Mouse (Mus musculus) lung, embryonic 15.5 days (tissue): Measurements from ENCODE around the gene Txlng. TPM values are rescaled to one million over a fixed set of nuclear protein-coding genes. Genes with fewer than 3 reads are reported as not detected.
"Not testable (repeated sequence)": the region's sequence is repeated elsewhere in the genome, so short reads cannot be mapped to it uniquely, and the experiment has no call there.

Source experiments
- ATAC-seq: fragments of 200-750 bp; cut with Nextera tagmentation; 2 replicates; pipeline ENCODE4 v1.8.0; 2017; ENCODE audit warnings: moderate number of reproducible peaks, borderline replicate concordance; ENCODE audit not compliant: low FRiP score, low TSS enrichment; ENCODE audit errors: extremely low read depth
- H3K27ac ChIP-seq: fragments of 300-500 bp; sonication (generic); 2 replicates; pipeline ENCODE4 v1.5.1; 2015; ENCODE audit warnings: moderate library complexity, mild to moderate bottlenecking, inconsistent platforms
- H3K27me3 ChIP-seq: fragments of 300-500 bp; sonication (generic); 2 replicates; pipeline ENCODE4 v1.6.1; 2015; ENCODE audit warnings: inconsistent platforms
- H3K36me3 ChIP-seq: fragments of 300-500 bp; sonication (generic); 2 replicates; pipeline ENCODE4 v1.6.1; 2015; ENCODE audit warnings: inconsistent platforms
- H3K4me1 ChIP-seq: fragments of 300-500 bp; sonication (generic); 2 replicates; pipeline ENCODE4 v1.6.1; 2015; ENCODE audit warnings: inconsistent platforms
- H3K4me2 ChIP-seq: fragments of 300-500 bp; sonication (generic); 2 replicates; pipeline ENCODE4 v1.6.1; 2015; ENCODE audit warnings: inconsistent platforms, mild to moderate bottlenecking, moderate library complexity
- H3K4me3 ChIP-seq: fragments of 300-500 bp; sonication (generic); 2 replicates; pipeline ENCODE4 v1.5.1; 2015; ENCODE audit warnings: mild to moderate bottlenecking, inconsistent platforms
- H3K9ac ChIP-seq: fragments of 300-500 bp; sonication (generic); 2 replicates; pipeline ENCODE4 v1.6.1; 2015; ENCODE audit warnings: inconsistent platforms
- H3K9me3 ChIP-seq: fragments of 300-500 bp; sonication (generic); 2 replicates; pipeline ENCODE4 v1.6.1; 2016; ENCODE audit warnings: inconsistent platforms
- WGBS: fragments of 180-500 bp; shearing (Covaris S2); methylation state at CpG from one replicate; pipeline ENCODE4 v1.1.7; 2015; 5-methylcytosine and 5-hydroxymethylcytosine counted together
- polyA plus RNA-seq: library from polyadenylated mRNA; unstranded; fragments of >200 nt; fragmentation: Nextera tagmentation; extraction: Ambion mirVana; gene quantifications from 2 replicates; pipeline ENCODE4 v1.2.1, GENCODE M21; 2015

The Txlng gene
- polyA plus RNA-seq, 1 experiment from 2014 or later: 13.1 TPM

DNA sequence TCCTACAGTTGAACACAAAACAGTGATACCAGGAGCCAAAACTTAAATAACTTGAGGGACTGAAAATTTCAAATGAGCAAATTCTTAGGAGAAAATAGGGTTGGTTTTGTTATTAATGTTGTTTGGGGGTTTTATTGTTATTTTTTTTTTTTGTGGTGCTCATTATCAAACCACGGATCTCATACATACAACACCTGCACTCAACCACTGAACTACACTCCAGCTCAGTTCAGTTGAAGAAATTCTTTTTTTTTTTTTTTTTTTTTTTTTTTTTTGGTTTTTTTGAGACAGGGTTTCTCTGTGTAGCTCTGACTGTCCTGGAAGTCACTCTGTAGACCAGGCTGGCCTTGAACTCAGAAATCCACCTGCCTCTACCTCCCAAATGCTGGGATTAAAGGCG lies 1.1 kb upstream of the Txlng start:
- H3K27ac ChIP-seq, H3K4me1 ChIP-seq, ATAC-seq, H3K4me2 ChIP-seq, H3K9ac ChIP-seq, H3K27me3 ChIP-seq, H3K9me3 ChIP-seq, H3K4me3 ChIP-seq, H3K36me3 ChIP-seq: not testable (repeated sequence)
- 47% methylated on average over 2 of the region's 2 CpGs for WGBS

GRCm38 (mm10) chrX:162829741-162830140 lies 487 bp upstream of the Txlng start:
- Histone ChIP-seq H3K36me3 (no peaks in the 10 kb centered on the region), H3K4me3 (peak overlapping the region; percentile 62), H3K27ac (no peak overlapping the region), H3K27me3 (no peaks in the 10 kb centered on the region), H3K4me1 (no peaks in the 10 kb centered on the region), H3K9ac (peak overlapping the region; percentile 10; the same call in 1 of the 2 replicates), H3K4me2 (peak overlapping the region; percentile 35; the same call in 1 of the 2 replicates), H3K9me3 (no peaks in the 10 kb centered on the region)
- no peak for ATAC-seq
- 31% methylated on average over 5 of the region's 5 CpGs for WGBS

- 0 out of 2 replicates have a peak, but pooled peaks have one; percentile 16 for ATAC-seq
- Histone ChIP-seq H3K4me1 (no peaks in the 10 kb centered on the region), H3K4me2 (peak overlapping the region; percentile 86), H3K27ac (no peak overlapping the region), H3K36me3 (no peaks in the 10 kb centered on the region), H3K9me3 (no peaks in the 10 kb centered on the region), H3K9ac (peak overlapping the region; percentile 53), H3K4me3 (peak overlapping the region; percentile 62), H3K27me3 (no peaks in the 10 kb centered on the region)
- WGBS: 28% methylated on average over 16 of the region's 20 CpGs
These were observed 471 bp downstream of the Txlng start for GRCm38 (mm10) chrX:162828783-162829182.

DNA sequence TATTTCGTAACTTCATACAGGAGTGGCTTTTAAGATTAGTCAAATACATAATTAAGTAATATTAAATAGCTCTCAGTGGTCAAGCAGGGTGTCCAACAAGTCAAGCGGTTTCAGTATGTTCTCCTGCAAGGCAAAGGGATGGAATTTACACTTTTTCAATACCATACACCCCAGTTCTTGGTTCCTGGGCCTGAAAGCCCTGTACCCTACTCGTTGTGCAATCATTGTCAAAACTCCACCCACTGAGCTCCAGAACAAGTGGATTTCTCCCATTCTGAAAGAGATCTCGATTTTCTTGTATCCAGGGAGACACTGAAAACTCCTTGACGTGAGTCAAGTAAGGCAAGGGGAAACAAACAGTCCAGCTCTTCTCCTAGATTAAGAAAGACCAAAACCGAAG lies 1.2 kb downstream of the Txlng start:
- ATAC-seq: no peak
- peak overlapping the region; percentile 62 for H3K4me3 ChIP-seq
- no peak overlapping the region for H3K9ac ChIP-seq
- H3K4me1 ChIP-seq: no peaks in the 10 kb centered on the region
- H3K4me2 ChIP-seq: peak overlapping the region; percentile 86
- H3K27ac ChIP-seq: no peak overlapping the region
- no peaks in the 10 kb centered on the region for H3K27me3 ChIP-seq
- no peaks in the 10 kb centered on the region for H3K9me3 ChIP-seq
- 32% methylated on average over 6 of the region's 6 CpGs for WGBS
- no peaks in the 10 kb centered on the region for H3K36me3 ChIP-seq

DNA sequence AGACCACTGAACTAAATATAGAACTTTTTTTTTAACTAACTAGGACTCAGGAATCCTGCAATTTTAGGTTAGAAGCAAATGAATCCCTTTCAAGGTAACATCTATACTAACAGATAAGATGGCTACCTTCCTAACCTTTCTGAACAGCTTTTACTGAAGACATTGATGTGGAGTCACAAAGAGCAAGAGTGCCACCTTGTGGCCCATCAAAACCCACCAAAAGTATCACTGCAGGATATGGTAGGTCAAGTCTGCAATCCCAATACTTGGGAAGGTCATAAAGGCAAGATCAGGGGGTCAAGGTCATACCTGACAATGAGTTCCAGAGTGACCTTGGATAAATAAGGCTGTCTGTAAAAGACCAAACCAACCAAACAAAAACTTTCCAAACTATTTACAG lies 28.9 kb downstream of the Txlng start:
- no peaks in the 10 kb centered on the region for H3K9me3 ChIP-seq
- H3K4me2 ChIP-seq: no peak overlapping the region
- no peaks in the 10 kb centered on the region for H3K4me1 ChIP-seq
- H3K27ac ChIP-seq: no peak overlapping the region
- no peaks in the 10 kb centered on the region for H3K36me3 ChIP-seq
- H3K27me3 ChIP-seq: no peaks in the 10 kb centered on the region
- no peak for ATAC-seq
- no peak overlapping the region for H3K4me3 ChIP-seq
- H3K9ac ChIP-seq: no peak overlapping the region

DNA sequence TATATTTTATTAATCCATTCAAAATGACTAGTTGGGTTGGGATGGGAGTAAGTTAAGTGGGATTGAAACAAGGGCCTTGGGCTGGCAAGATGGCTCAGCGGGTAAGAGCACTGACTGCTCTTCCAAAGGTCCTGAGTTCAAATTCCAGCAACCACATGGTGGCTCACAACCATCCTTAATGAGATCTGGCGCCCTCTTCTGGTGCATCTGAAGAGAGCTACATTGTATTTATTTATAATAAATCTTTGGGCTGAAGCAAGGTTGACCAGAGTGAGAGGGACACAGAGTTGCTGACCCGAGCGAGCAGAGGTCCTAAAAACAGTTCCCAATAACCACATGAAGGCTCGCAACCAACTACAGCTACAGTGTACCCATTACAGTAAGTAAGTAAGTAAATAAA lies 37.9 kb downstream of the Txlng start:
- 81% methylated on average over 5 of the region's 5 CpGs for WGBS
- H3K4me2 ChIP-seq, H3K9ac ChIP-seq, H3K27me3 ChIP-seq, H3K4me1 ChIP-seq, H3K4me3 ChIP-seq, ATAC-seq, H3K27ac ChIP-seq, H3K9me3 ChIP-seq, H3K36me3 ChIP-seq: not testable (repeated sequence)

- peaks cover 5% of the 10 kb centered on the region; the same call in 1 of the 2 replicates for H3K36me3 ChIP-seq
These were observed 40.9 kb downstream of the Txlng start for GRCm38 (mm10) chrX:162788372-162788771.

GRCm38 (mm10) chrX:162770726-162771125 lies 58.5 kb downstream of the Txlng start:
- WGBS: 56% methylated on average over 1 of the region's 1 CpGs
- H3K4me1 ChIP-seq: no peaks in the 10 kb centered on the region
- peaks cover 34% of the 10 kb centered on the region for H3K36me3 ChIP-seq
- H3K4me2 ChIP-seq: no peak overlapping the region
- H3K27me3 ChIP-seq: no peaks in the 10 kb centered on the region
- H3K9me3 ChIP-seq: no peaks in the 10 kb centered on the region
- H3K9ac ChIP-seq: no peak overlapping the region
- ATAC-seq: no peak
- H3K4me3 ChIP-seq: no peak overlapping the region
- H3K27ac ChIP-seq: no peak overlapping the region

More at GRCm38 (mm10) chrX:162788372-162788771, 40.9 kb downstream of the Txlng start:
- no peak overlapping the region for H3K27ac ChIP-seq
- no peaks in the 10 kb centered on the region for H3K9me3 ChIP-seq
- H3K9ac ChIP-seq: no peak overlapping the region
- H3K4me2 ChIP-seq: no peak overlapping the region
- no peak overlapping the region for H3K4me3 ChIP-seq
- WGBS: 75% methylated on average over 1 of the region's 1 CpGs
- no peak for ATAC-seq
- no peaks in the 10 kb centered on the region for H3K4me1 ChIP-seq
- H3K27me3 ChIP-seq: no peaks in the 10 kb centered on the region; the same call in 1 of the 2 replicates

- H3K36me3 ChIP-seq: 0 out of 2 replicates have a peak, but pooled peaks cover 5% of the 10 kb centered on the region
- H3K4me1 ChIP-seq: peaks cover 5% of the 10 kb centered on the region; the same call in 1 of the 2 replicates
- peak overlapping the region; percentile 77; the same call in 1 of the 2 replicates for H3K9ac ChIP-seq
- H3K4me2 ChIP-seq: peak overlapping the region; percentile 50
- H3K27me3 ChIP-seq: no peaks in the 10 kb centered on the region
- H3K27ac ChIP-seq: 0 out of 2 replicates have a peak overlapping the region, but pooled peaks have one; percentile 99
- 23% methylated on average over 9 of the region's 9 CpGs for WGBS
- peak overlapping the region; percentile 68 for H3K4me3 ChIP-seq
- H3K9me3 ChIP-seq: no peaks in the 10 kb centered on the region
- no peak for ATAC-seq
These were observed 67.4 kb downstream of the Txlng start for GRCm38 (mm10) chrX:162761716-162762395.

GRCm38 (mm10) chrX:162760958-162761515 lies 68.2 kb downstream of the Txlng start:
- Histone ChIP-seq H3K9ac (peak overlapping the region; percentile 77), H3K4me3 (peak overlapping the region; percentile 68), H3K27ac (peak overlapping the region; percentile 99), H3K4me2 (peak overlapping the region; percentile 50), H3K9me3 (no peaks in the 10 kb centered on the region), H3K36me3 (0 out of 2 replicates have a peak, but pooled peaks cover 5% of the 10 kb centered on the region), H3K27me3 (no peaks in the 10 kb centered on the region), H3K4me1 (peaks cover 5% of the 10 kb centered on the region; the same call in 1 of the 2 replicates)
- WGBS: 25% methylated on average over 35 of the region's 50 CpGs
- no peak for ATAC-seq

DNA sequence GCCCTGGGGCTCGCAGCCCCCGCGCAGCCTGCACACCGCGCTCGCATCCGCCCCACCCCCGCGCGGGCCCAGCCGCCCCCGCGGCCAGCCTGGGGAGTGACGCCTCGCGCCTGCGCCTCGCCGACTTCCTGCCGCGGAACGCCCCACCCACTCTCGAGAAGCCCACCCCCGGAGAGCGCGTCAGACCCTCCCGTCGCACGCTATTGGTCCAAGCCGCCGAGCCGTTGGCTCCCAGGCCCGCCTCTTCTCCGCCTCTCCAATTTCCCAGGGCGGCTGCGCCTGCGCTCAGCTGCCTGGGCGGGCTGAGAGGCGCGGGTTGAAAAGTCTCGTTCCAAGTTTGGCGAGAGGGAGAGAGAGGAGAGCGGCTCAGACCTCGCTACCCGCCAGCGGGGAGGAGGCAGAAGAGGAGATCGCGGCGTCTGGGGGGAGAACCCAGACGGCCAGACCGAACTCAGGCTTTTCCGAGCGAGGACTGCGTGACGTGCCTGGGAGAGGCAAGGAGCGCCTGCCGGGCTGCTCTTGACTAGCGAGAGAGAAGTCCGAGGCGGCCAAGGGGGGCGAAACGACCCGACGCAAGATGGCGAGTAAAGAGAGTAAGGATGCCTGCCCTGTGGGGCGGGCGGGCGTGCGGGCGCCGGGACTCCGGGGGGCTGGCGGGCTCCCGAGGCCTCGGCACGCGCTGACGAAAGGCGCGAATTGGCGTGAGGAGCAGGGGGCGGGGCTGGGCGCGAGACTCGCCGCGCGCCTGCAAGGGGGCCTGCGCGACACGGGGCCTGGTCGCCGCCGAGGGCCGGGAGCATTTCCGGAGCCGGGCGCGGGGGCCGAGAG lies 68.9 kb downstream of the Txlng start, which contains the start of gene Rbbp7:
Rbbp7 (plus strand) TSS at position 288 of the 828 bp plus-strand sequence.
- peak within 1 kb of the TSS; percentile 77 for H3K9ac ChIP-seq
- peak within 1 kb of the TSS; percentile 99 for H3K27ac ChIP-seq
- no peaks in the 10 kb centered on the region for H3K9me3 ChIP-seq
- ATAC-seq: peak; percentile 97
- peaks cover 5% of the 10 kb centered on the region; the same call in 1 of the 2 replicates for H3K4me1 ChIP-seq
- WGBS: 10% methylated on average over 33 of the region's 100 CpGs
- peak within 1 kb of the TSS; percentile 68 for H3K4me3 ChIP-seq
- H3K4me2 ChIP-seq: peak within 1 kb of the TSS; percentile 51
- no peaks in the 10 kb centered on the region for H3K27me3 ChIP-seq
- 0 out of 2 replicates have a peak, but pooled peaks cover 5% of the 10 kb centered on the region for H3K36me3 ChIP-seq
